Mouse (Mus musculus) forebrain, embryonic 16.5 days (tissue): Measurements from ENCODE around the gene Selenbp2. TPM values are rescaled to one million over a fixed set of nuclear protein-coding genes. Genes with fewer than 3 reads are reported as not detected.
"Not testable (repeated sequence)": the region's sequence is repeated elsewhere in the genome, so short reads cannot be mapped to it uniquely, and the experiment has no call there.

Experiments
- ATAC-seq: fragments of 200-750 bp; cut with Nextera tagmentation; 2 replicates; pipeline ENCODE4 v1.8.0; 2017; ENCODE audit warnings: mild to moderate bottlenecking, moderate library complexity
- H3K27ac ChIP-seq: fragments of 300-500 bp; sonication (generic); 2 replicates; pipeline ENCODE4 v1.5.1; 2014; ENCODE audit warnings: low read length, control low read depth
- H3K27me3 ChIP-seq: fragments of 300-500 bp; sonication (generic); replicated peaks from 2 replicates; pipeline ENCODE4 v1.6.1; 2014; ENCODE audit warnings: low read length; ENCODE audit not compliant: control insufficient read depth, insufficient read depth
- H3K36me3 ChIP-seq: fragments of 300-500 bp; sonication (generic); 2 replicates; pipeline ENCODE4 v1.6.1; 2014; ENCODE audit not compliant: control insufficient read depth, insufficient read depth
- H3K4me1 ChIP-seq: fragments of 300-500 bp; sonication (generic); replicated peaks from 2 replicates; pipeline ENCODE4 v1.6.1; 2014; ENCODE audit warnings: low read length; ENCODE audit not compliant: control insufficient read depth, insufficient read depth
- H3K4me2 ChIP-seq: fragments of 300-500 bp; sonication (generic); 2 replicates; pipeline ENCODE4 v1.6.1; 2014; ENCODE audit warnings: mild to moderate bottlenecking, low read length, control low read depth
- H3K4me3 ChIP-seq: fragments of 300-500 bp; sonication (generic); replicated peaks from 2 replicates; pipeline ENCODE4 v1.5.1; 2014; ENCODE audit warnings: mild to moderate bottlenecking, low read length, control low read depth
- H3K9ac ChIP-seq: fragments of 300-500 bp; sonication (generic); replicated peaks from 2 replicates; pipeline ENCODE4 v1.6.1; 2014; ENCODE audit warnings: low read depth, low read length, control low read depth
- H3K9me3 ChIP-seq: fragments of 300-500 bp; sonication (generic); 2 replicates; pipeline ENCODE4 v1.6.1; 2016; ENCODE audit warnings: low read length; ENCODE audit not compliant: control insufficient read depth
- WGBS: fragments of 180-500 bp; shearing (Covaris S2); extraction: QIAGEN DNeasy Blood & Tissue Kit; methylation state at CpG from one replicate; pipeline ENCODE4 v1.1.7; 2014; 5-methylcytosine and 5-hydroxymethylcytosine counted together
- polyA plus RNA-seq: library from polyadenylated mRNA; unstranded; fragments of >200 nt; fragmentation: Nextera tagmentation; extraction: Ambion mirVana; gene quantifications from 2 replicates; pipeline ENCODE4 v1.2.1, GENCODE M21; 2015

Gene Selenbp2
- not detected in 2 replicates for polyA plus RNA-seq

DNA sequence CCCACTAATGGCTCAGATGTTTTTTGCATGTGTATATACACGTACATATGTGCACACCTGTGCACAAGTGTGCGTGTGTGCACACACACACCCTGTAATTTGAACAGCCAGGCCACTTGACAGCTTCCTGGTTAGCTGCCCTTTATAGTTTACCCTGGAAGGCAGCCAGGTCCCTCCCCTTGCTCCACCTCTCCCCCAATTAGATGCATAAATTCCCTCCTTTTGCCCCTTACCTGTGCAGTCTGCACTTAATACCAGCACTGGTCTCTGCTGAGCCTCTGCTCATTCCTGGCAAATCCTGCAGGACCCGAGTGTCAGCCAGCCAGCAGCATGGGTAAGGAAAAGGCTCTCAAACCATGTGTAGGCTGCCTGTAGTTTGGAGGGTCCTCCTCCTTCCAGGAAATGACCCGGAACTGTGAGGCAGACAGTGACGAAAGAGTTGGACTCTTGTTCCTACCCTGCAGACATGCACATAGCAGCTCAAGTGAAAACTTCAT, at the start of gene Selenbp2:
Gene Selenbp2, plus strand, starts transcription at position 228 of the 497 bp plus-strand sequence.
- H3K27me3 ChIP-seq: no peaks in the 10 kb centered on the region
- H3K4me1 ChIP-seq: no peaks in the 10 kb centered on the region
- ATAC-seq: no peak
- no peaks in the 10 kb centered on the region for H3K9me3 ChIP-seq
- WGBS: 71% methylated on average over 5 of the region's 5 CpGs
- no peaks in the 10 kb centered on the region for H3K36me3 ChIP-seq
- no peak within 1 kb of the TSS for H3K4me3 ChIP-seq
- no peak within 1 kb of the TSS for H3K27ac ChIP-seq
- H3K4me2 ChIP-seq: no peak within 1 kb of the TSS
- H3K9ac ChIP-seq: no peak within 1 kb of the TSS

DNA sequence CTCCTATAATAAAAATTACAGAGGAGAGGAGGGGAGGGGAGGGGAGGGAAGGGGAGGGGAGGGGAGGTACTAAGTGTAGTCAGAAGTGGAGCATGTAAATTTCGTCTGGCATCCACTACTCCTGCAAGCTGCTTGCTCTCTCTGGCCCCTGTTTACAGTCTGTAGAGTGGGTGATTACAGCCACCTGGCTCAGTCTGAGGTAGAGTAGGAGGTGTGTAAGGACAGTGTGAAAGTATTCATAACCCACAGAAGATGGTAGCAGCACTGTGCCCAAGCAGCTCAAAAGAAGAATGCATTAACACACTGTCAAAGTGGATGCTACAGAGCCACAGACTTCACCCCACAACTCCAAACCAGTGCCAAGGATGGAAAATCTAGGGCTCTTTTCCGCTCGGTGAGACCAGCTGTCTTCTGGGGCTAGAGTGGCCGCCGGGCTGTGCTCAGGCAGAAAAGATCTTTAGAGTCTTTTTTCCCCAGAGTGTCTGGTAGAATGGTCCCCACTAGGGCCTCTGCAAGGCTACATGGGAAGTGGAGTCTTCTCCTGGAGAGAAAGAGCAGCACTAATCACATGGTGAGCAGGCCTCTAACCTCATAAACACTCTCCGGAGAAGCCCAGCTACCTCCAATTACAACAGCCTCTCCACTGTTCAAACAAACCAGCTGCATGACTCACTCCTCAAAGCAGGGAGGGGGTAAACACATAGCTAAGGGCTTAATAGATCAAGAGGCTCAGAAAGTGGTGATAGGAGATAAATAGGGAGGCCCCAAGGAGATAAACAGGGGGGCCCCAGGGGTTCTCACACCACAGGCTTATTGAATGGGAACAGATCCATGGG, 44.4 kb upstream of the Selenbp2 start:
- H3K4me1 ChIP-seq: no peaks in the 10 kb centered on the region; the same call in 1 of the 2 replicates
- ATAC-seq: no peak
- H3K4me2 ChIP-seq: no peak overlapping the region
- no peak overlapping the region for H3K27ac ChIP-seq
- no peak overlapping the region for H3K9ac ChIP-seq
- H3K4me3 ChIP-seq: no peak overlapping the region
- no peaks in the 10 kb centered on the region for H3K36me3 ChIP-seq
- 25% methylated on average over 6 of the region's 6 CpGs for WGBS
- H3K9me3 ChIP-seq: no peaks in the 10 kb centered on the region
- no peaks in the 10 kb centered on the region for H3K27me3 ChIP-seq

DNA sequence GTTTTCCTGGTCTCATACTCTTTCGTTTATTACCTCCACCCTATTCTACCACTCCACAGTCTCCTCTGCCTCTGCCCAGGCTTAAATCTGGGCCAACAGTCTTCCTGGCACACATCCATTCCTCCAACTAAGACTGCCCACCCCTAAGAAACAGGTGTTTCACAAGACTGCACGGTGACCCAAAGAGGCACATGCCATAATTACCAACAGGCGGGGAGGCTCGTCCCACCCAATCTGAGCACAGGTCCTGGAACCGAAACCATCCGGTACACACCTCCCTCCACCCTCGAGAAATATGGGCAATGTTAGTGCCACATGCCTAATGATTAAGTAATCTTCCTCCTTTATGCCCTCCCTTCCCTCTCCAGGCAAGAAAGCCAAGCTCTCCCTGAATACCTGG, 42.9 kb upstream of the Selenbp2 start:
- H3K9me3 ChIP-seq: no peaks in the 10 kb centered on the region
- H3K36me3 ChIP-seq: no peaks in the 10 kb centered on the region
- H3K27ac ChIP-seq: no peak overlapping the region
- no peak overlapping the region for H3K4me3 ChIP-seq
- no peak for ATAC-seq
- WGBS: 79% methylated on average over 7 of the region's 7 CpGs
- H3K9ac ChIP-seq: no peak overlapping the region
- no peak overlapping the region for H3K4me2 ChIP-seq
- no peaks in the 10 kb centered on the region for H3K27me3 ChIP-seq
- no peaks in the 10 kb centered on the region; the same call in 1 of the 2 replicates for H3K4me1 ChIP-seq

GRCm38 (mm10) chr3:94653967-94654366, 39.4 kb upstream of the Selenbp2 start:
- not testable (repeated sequence) for H3K9ac ChIP-seq, H3K9me3 ChIP-seq, H3K36me3 ChIP-seq, H3K4me3 ChIP-seq, H3K27ac ChIP-seq, H3K27me3 ChIP-seq, H3K4me1 ChIP-seq, H3K4me2 ChIP-seq, ATAC-seq
- WGBS: 68% methylated on average over 1 of the region's 1 CpGs

DNA sequence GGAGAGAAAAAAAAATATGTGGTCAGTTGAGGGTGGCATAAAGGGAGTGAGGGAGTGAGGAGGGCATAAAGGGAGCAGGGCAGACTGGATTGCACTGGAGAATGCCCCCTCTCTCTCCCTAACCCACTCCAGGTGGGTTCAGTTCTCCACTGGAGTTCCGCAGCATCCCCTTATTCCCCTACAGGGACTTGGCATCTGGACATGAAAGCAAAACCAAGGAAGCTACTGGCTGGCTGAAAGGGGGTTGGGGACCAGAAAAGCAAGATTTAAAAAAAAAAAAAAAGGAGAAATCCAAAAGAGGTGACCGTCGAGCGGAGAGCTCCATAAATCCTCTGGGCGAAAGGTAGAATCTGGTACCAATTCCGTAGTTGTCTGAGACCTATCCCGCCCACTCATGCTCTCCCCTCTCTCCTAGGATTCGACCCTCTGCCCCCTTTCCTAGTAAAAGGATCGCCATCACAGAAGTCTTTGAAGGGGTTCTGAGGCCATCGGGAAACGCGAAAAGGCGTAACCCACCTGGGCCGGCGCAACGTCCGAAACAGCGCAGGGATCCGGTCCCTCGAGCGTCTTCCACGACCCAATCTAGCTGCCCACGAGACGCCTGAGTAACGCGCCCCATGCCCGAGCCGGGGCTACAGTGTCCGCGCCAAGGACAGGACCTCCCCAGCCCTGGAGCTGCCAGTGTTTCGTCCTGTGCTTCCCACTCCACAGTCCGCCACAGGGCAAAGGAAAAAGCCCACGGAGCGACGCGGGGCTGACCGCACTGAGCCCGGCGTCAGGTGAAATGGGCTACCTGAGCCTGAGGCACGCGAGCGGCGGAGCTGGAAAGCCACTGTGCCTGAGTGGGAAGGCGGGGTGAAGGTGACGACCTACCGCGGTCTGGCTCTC, 35.3 kb upstream of the Selenbp2 start:
- 5% methylated on average over 22 of the region's 47 CpGs for WGBS
- ATAC-seq, H3K4me1 ChIP-seq, H3K27ac ChIP-seq, H3K9me3 ChIP-seq, H3K27me3 ChIP-seq, H3K36me3 ChIP-seq: not testable (repeated sequence)
- Histone ChIP-seq H3K4me3 (peak overlapping the region; percentile 39), H3K4me2 (peak overlapping the region; percentile 54), H3K9ac (0 out of 2 replicates have a peak overlapping the region, but pooled peaks have one; percentile 45)

GRCm38 (mm10) chr3:94658740-94659095, 34.6 kb upstream of the Selenbp2 start, which contains the start of gene Tuft1:
Gene Tuft1 (minus strand): TSS chr3:94658872.
- H3K27me3 ChIP-seq, H3K4me1 ChIP-seq, H3K27ac ChIP-seq, H3K9me3 ChIP-seq, H3K36me3 ChIP-seq: not testable (repeated sequence)
- H3K4me3 ChIP-seq: peak within 1 kb of the TSS; percentile 39
- ATAC-seq: peak; percentile 96
- H3K4me2 ChIP-seq: peak within 1 kb of the TSS; percentile 54
- 0 out of 2 replicates have a peak within 1 kb of the TSS, but pooled peaks have one; percentile 45 for H3K9ac ChIP-seq
- 0% methylated on average over 16 of the region's 33 CpGs for WGBS

GRCm38 (mm10) chr3:94659142-94659748, 34.1 kb upstream of the Selenbp2 start:
- H3K27me3 ChIP-seq, H3K9me3 ChIP-seq, H3K36me3 ChIP-seq, H3K9ac ChIP-seq, H3K4me1 ChIP-seq, H3K27ac ChIP-seq: not testable (repeated sequence)
- H3K4me3 ChIP-seq: peak overlapping the region; percentile 23
- ATAC-seq: peak; percentile 66
- 29% methylated on average over 8 of the region's 10 CpGs for WGBS
- H3K4me2 ChIP-seq: peak overlapping the region; percentile 41

DNA sequence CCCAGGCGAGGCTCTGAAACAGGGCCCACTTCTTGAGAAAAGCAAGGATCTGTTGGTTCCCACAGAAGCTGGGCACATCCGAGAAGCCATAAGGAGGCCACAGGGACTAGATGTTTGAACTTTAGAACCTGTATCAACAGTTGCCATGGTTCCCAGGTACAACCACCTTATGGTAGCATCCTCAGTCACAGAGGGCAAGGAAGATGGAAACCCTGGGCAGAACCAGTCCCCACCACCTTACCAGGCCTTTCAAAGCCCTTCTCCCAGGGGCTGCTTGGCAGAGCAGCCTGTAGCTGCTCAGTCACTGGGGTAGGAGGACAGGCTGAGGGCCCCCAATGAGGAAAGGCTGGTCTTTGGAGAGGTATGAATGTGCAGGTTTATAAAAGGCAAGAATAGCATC, 32.5 kb upstream of the Selenbp2 start:
- H3K9me3 ChIP-seq, H3K4me2 ChIP-seq, H3K27me3 ChIP-seq, H3K4me1 ChIP-seq, H3K36me3 ChIP-seq, H3K9ac ChIP-seq, H3K4me3 ChIP-seq, ATAC-seq, H3K27ac ChIP-seq: not testable (repeated sequence)
- WGBS: 90% methylated on average over 2 of the region's 2 CpGs
